Mouse (Mus musculus) heart, postnatal 0 days (tissue): ENCODE measurements around the gene Rab26. TPM values are rescaled to one million over a fixed set of nuclear protein-coding genes. Genes with fewer than 3 reads are reported as not detected.

Experiments used
- ATAC-seq: fragments of 200-750 bp; cut with Nextera tagmentation; 2 replicates; pipeline ENCODE4 v1.8.0; 2017; ENCODE audit warnings: low read depth, moderate number of reproducible peaks, moderate library complexity; ENCODE audit not compliant: insufficient read depth
- DNase-seq: peaks from one replicate; pipeline ENCODE4 v3.0.0-alpha.2; 2016; ENCODE audit warnings: low spot score
- H3K27ac ChIP-seq: fragments of 300-500 bp; sonication (generic); 2 replicates; pipeline ENCODE4 v1.5.1; 2014; ENCODE audit warnings: low read depth, mild to moderate bottlenecking
- H3K27me3 ChIP-seq: fragments of 300-500 bp; sonication (generic); 2 replicates; pipeline ENCODE4 v1.6.1; 2014; ENCODE audit warnings: low read length, mixed read lengths; ENCODE audit not compliant: control insufficient read depth, insufficient read depth
- H3K36me3 ChIP-seq: fragments of 300-500 bp; sonication (generic); replicated peaks from 2 replicates; pipeline ENCODE4 v1.6.1; 2014; ENCODE audit warnings: low read length, mixed read lengths; ENCODE audit not compliant: control insufficient read depth, insufficient read depth
- H3K4me1 ChIP-seq: fragments of 300-500 bp; sonication (generic); 2 replicates; pipeline ENCODE4 v1.6.1; 2014; ENCODE audit warnings: antibody characterized with exemption; ENCODE audit not compliant: control insufficient read depth, insufficient read depth
- H3K4me2 ChIP-seq: fragments of 300-500 bp; sonication (generic); 2 replicates; pipeline ENCODE4 v1.6.1; 2014; ENCODE audit warnings: low read depth, mild to moderate bottlenecking, low read length, moderate library complexity
- H3K4me3 ChIP-seq: fragments of 300-500 bp; sonication (generic); 2 replicates; pipeline ENCODE4 v1.5.1; 2014; ENCODE audit warnings: low read depth, low read length
- H3K9ac ChIP-seq: fragments of 300-500 bp; sonication (generic); replicated peaks from 2 replicates; pipeline ENCODE4 v1.6.1; 2014; ENCODE audit warnings: low read depth, low read length, mixed read lengths
- H3K9me3 ChIP-seq: fragments of 300-500 bp; sonication (generic); replicated peaks from 2 replicates; pipeline ENCODE4 v1.6.1; 2016; ENCODE audit warnings: low read length; ENCODE audit not compliant: control insufficient read depth
- CTCF ChIP-seq: IDR thresholded peaks from 2 replicates; pipeline ENCODE4 v1.5.1; 2016; ENCODE audit warnings: antibody characterized with exemption, control low read depth, low read depth
- EP300 ChIP-seq: IDR thresholded peaks from 2 replicates; pipeline ENCODE4 v1.6.1; 2016; ENCODE audit warnings: antibody characterized with exemption, low read depth
- WGBS: fragments of 180-500 bp; shearing (Covaris S2); extraction: QIAGEN DNeasy Blood & Tissue Kit; methylation state at CpG from one replicate; pipeline ENCODE4 v1.1.7; 2014; 5-methylcytosine and 5-hydroxymethylcytosine counted together
- polyA plus RNA-seq: library from polyadenylated mRNA; unstranded; fragments of >200 nt; fragmentation: Nextera tagmentation; extraction: Ambion mirVana; gene quantifications from 2 replicates; pipeline ENCODE4 v1.2.1, GENCODE M21; 2015
- total RNA-seq: library from RNA; depleted of rRNA; stranded (reverse); fragments of >200 nt; gene quantifications from 2 replicates; pipeline ENCODE4 v1.2.3, GENCODE M21; 2014; ENCODE audit warnings: low replicate concordance

The Rab26 gene
- total and polyA plus RNA-seq, 2 experiments from 2014 or later = 0.46 TPM; not detected in 1

- Histone ChIP-seq H3K27ac (no peak overlapping the region), H3K36me3 (peaks cover 7% of the 10 kb centered on the region; the same call in 1 of the 2 replicates), H3K4me3 (no peak overlapping the region), H3K4me1 (peaks cover 39% of the 10 kb centered on the region), H3K9me3 (no peaks in the 10 kb centered on the region), H3K4me2 (no peak overlapping the region), H3K9ac (no peak overlapping the region), H3K27me3 (no peaks in the 10 kb centered on the region)
- TF ChIP-seq EP300 (no peak), CTCF (no peak)
- 67% methylated on average over 2 of the region's 2 CpGs for WGBS
- no peak for DNase-seq
- no peak for ATAC-seq
Observed at GRCm38 (mm10) chr17:24561592-24561991, 27.6 kb upstream of the Rab26 start.

GRCm38 (mm10) chr17:24560301-24561028 is 26.5 kb upstream of the Rab26 start:
- no peaks in the 10 kb centered on the region for H3K36me3 ChIP-seq
- no peaks in the 10 kb centered on the region for H3K27me3 ChIP-seq
- no peak for TF ChIP-seq EP300
- TF ChIP-seq CTCF = no peak
- DNase-seq (no peak), ATAC-seq (0 out of 2 replicates have a peak, but pooled peaks have one; percentile 13)
- H3K27ac ChIP-seq = peak overlapping the region; percentile 48
- 72% methylated on average over 5 of the region's 5 CpGs for WGBS
- H3K4me1 ChIP-seq = peaks cover 44% of the 10 kb centered on the region
- H3K4me2 ChIP-seq = no peak overlapping the region
- H3K9ac ChIP-seq = no peak overlapping the region
- no peak overlapping the region for H3K4me3 ChIP-seq
- H3K9me3 ChIP-seq = no peaks in the 10 kb centered on the region

GRCm38 (mm10) chr17:24559146-24559545 is 25.1 kb upstream of the Rab26 start:
- no peaks in the 10 kb centered on the region for H3K9me3 ChIP-seq
- no peak overlapping the region for H3K4me3 ChIP-seq
- no peak for TF ChIP-seq CTCF
- TF ChIP-seq EP300 = no peak
- H3K4me2 ChIP-seq = peak overlapping the region; percentile 2; the same call in 1 of the 2 replicates
- peaks cover 47% of the 10 kb centered on the region for H3K4me1 ChIP-seq
- 0 out of 2 replicates have a peak, but pooled peaks cover 2% of the 10 kb centered on the region for H3K36me3 ChIP-seq
- DNase-seq = no peak
- H3K9ac ChIP-seq = no peak overlapping the region
- H3K27ac ChIP-seq = peak overlapping the region; percentile 90
- WGBS = 53% methylated on average over 3 of the region's 3 CpGs
- no peaks in the 10 kb centered on the region for H3K27me3 ChIP-seq
- ATAC-seq = peak; percentile 55

GRCm38 (mm10) chr17:24558600-24559099 is 24.6 kb upstream of the Rab26 start:
- Histone ChIP-seq H3K4me2 (0 out of 2 replicates have a peak overlapping the region, but pooled peaks have one; percentile 2), H3K9ac (no peak overlapping the region), H3K4me3 (no peak overlapping the region), H3K4me1 (peaks cover 47% of the 10 kb centered on the region), H3K27me3 (no peaks in the 10 kb centered on the region), H3K27ac (peak overlapping the region; percentile 90), H3K9me3 (no peaks in the 10 kb centered on the region), H3K36me3 (0 out of 2 replicates have a peak, but pooled peaks cover 3% of the 10 kb centered on the region)
- TF ChIP-seq CTCF (no peak), EP300 (no peak)
- DNase-seq = no peak
- peak; percentile 65 for ATAC-seq
- 47% methylated on average over 4 of the region's 4 CpGs for WGBS

GRCm38 (mm10) chr17:24557091-24557490 is 23.1 kb upstream of the Rab26 start:
- Histone ChIP-seq H3K9ac (no peak overlapping the region), H3K36me3 (0 out of 2 replicates have a peak, but pooled peaks cover 3% of the 10 kb centered on the region), H3K4me1 (peaks cover 47% of the 10 kb centered on the region), H3K4me3 (no peak overlapping the region), H3K27ac (peak overlapping the region; percentile 90), H3K27me3 (no peaks in the 10 kb centered on the region), H3K4me2 (no peak overlapping the region), H3K9me3 (no peaks in the 10 kb centered on the region)
- TF ChIP-seq CTCF (no peak), EP300 (no peak)
- WGBS = 62% methylated on average over 7 of the region's 7 CpGs
- peak; percentile 33; the same call in 1 of the 2 replicates for ATAC-seq
- DNase-seq = peak; percentile 30
